Mouse (Mus musculus): ENCODE data around the gene Trim30d. TPM values are rescaled to one million over a fixed set of nuclear protein-coding genes. Genes with fewer than 3 reads are reported as not detected.
"Not testable (repeated sequence)": the region's sequence is repeated elsewhere in the genome, so short reads cannot be mapped to it uniquely, and the experiment has no call there.

The Trim30d gene
- 0.25 and 0.31 TPM in 2 replicates for polyA plus RNA-seq (2014; fragmentation: Nextera tagmentation; extraction: Ambion mirVana)

DNA sequence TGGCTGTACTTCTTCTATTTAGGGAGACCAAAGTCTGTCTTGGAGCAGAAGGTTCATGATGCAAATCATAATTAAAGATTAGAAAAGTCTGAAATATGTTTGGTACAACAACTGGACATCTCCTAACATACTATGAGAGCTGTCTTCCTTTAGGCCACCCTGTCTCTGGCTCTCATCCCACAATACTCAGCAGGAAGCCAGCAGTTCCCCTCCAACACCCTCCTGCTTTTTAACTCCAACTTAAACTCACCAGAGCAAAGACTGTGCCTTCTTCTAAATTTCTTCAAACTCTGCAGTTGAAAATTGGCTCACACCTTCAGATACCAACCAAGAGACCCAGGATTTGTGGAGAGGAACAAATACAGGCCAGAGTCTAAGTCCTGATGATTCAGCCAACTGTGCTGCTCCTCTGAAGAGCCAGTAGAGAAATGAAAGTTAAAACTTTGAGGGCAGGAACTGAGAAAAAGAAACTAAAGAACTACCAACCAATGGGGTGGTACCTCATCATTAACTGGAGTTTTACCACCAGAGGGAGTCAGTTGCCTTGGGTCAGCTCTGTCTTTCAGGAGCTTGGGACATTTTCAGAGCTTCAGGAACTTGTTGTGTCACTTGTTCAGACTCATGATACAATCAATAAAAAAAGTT lies at the start of gene Trim30d:
TSS of gene Trim30d (minus strand) at position 429 of the 645 bp plus-strand sequence.
- H3K27me3 ChIP-seq (ENCODE audit: control insufficient read depth, insufficient read depth, low read length); H3K9me3 ChIP-seq (replicated peaks; ENCODE audit: control insufficient read depth, low read length); DNase-seq (ENCODE audit: low spot score); H3K4me3 ChIP-seq (ENCODE audit: low read depth, low read length); H3K4me2 ChIP-seq (ENCODE audit: low read depth, low read length); ATAC-seq (replicated peaks; ENCODE audit: insufficient number of reproducible peaks, low FRiP score, low TSS enrichment, low read depth); H3K27ac ChIP-seq (replicated peaks; ENCODE audit: low read depth, low read length); H3K9ac ChIP-seq (replicated peaks; ENCODE audit: low read length); H3K36me3 ChIP-seq (replicated peaks; ENCODE audit: control insufficient read depth, insufficient read depth, low read depth, low read length); H3K4me1 ChIP-seq (ENCODE audit: control insufficient read depth, insufficient read depth, low read length): not testable (repeated sequence)

DNA sequence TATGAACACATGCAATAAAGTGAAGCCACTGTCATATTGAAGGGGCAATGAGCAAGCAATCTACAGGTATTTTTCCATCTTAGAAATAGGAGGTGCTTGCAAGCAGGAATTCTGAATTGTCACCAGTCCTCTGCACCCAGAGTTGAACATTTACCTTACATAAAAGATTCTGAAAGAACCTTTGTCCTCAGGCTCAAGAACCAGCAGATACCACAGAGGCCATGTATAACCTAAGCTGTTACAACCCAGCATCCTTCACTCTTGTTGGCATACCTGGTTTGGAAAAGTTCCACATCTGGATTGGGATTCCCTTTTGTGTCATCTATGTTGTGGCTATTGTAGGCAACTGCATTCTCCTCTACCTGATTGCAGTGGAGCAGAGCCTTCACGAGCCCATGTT lies 45.1 kb upstream of the Trim30d start:
- no peak overlapping the region for H3K27ac ChIP-seq (replicated peaks; ENCODE audit: low read depth, low read length)
- 58% methylated on average over 1 of the region's 1 CpGs for WGBS
- H3K36me3 ChIP-seq (replicated peaks; ENCODE audit: control insufficient read depth, insufficient read depth, low read depth, low read length), result no peaks in the 10 kb centered on the region
- no peak overlapping the region for H3K9ac ChIP-seq (replicated peaks; ENCODE audit: low read length)
- no peak for ATAC-seq (replicated peaks; ENCODE audit: insufficient number of reproducible peaks, low FRiP score, low TSS enrichment, low read depth)
- no peak overlapping the region for H3K4me2 ChIP-seq (ENCODE audit: low read depth, low read length)
- H3K4me3 ChIP-seq (ENCODE audit: low read depth, low read length), result no peak overlapping the region
- H3K27me3 ChIP-seq (ENCODE audit: control insufficient read depth, insufficient read depth, low read length), result no peaks in the 10 kb centered on the region
- no peaks in the 10 kb centered on the region for H3K4me1 ChIP-seq (ENCODE audit: control insufficient read depth, insufficient read depth, low read length)
- DNase-seq (ENCODE audit: low spot score), result no peak
- no peaks in the 10 kb centered on the region for H3K9me3 ChIP-seq (replicated peaks; ENCODE audit: control insufficient read depth, low read length)

DNA sequence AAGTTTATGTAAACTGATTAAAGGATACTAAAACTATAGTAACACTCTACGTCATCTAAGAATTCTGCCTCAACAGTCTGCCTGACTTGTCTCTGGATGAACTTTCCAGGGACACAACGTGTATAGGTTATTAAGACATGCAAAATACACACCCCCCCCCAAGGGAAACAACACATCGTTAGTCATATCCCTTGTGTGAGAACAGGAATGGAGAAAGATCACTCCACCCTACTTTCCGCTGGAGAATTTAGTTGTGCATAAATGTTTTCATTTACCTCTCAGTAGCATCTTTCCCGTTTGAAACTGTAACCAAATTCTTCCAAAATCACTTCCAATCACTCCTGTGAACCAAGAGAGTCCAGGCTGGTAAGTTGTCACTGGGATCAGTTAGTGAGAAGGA lies 42.2 kb upstream of the Trim30d start, which contains the start of gene Olfr651:
TSS of gene Olfr651 (plus strand) at position 301 of the 400 bp plus-strand sequence.
- 76% methylated on average over 5 of the region's 5 CpGs for WGBS

DNA sequence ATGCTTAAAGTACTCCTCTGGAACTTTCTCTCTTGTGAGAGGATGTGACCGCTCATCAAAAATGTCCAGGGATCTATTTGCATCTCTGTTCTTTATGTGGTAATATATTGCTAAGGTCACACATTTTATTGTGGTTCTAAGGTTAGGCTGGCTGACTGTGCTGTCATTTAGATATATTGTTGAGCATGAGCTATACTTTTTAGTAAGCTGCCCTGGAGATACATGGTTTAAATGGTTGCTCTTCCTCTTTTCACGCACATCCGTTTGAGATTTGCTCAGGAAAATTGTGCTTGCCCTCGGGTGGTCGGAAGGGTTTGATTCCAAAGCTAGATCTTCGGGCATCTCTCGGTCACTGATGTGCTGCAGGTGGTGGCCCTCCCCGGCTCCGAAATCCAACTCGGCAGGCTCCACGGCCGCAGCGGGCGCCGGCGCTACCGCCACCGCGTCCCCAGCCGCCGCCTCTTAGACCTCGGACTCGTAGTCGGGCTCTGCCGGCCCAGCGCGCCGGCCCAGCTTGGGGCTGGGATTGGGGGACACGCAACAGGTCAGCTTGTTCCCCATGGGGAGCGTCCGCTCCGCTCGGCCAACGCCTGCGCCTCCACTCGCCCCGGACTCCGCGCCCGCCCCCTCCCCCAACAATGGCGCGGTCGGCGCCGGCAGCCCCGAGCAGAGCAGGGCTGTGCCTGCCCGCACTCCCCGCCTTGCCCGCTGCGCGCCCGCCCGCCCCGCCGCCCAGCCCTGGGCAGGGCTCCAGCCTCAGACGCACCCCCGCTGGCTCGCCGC lies 5.9 kb downstream of the Trim30d start:
- peak overlapping the region; percentile 58 for H3K4me2 ChIP-seq (ENCODE audit: low read depth, low read length)
- peak overlapping the region; percentile 46 for H3K4me3 ChIP-seq (ENCODE audit: low read depth, low read length)
- no peak overlapping the region for H3K27ac ChIP-seq (replicated peaks; ENCODE audit: low read depth, low read length)
- H3K9me3 ChIP-seq (replicated peaks; ENCODE audit: control insufficient read depth, low read length), result no peaks in the 10 kb centered on the region
- H3K4me1 ChIP-seq (ENCODE audit: control insufficient read depth, insufficient read depth, low read length), result no peaks in the 10 kb centered on the region
- peak overlapping the region; percentile 63 for H3K9ac ChIP-seq (replicated peaks; ENCODE audit: low read length)
- ATAC-seq (replicated peaks; ENCODE audit: insufficient number of reproducible peaks, low FRiP score, low TSS enrichment, low read depth) (peak; percentile 96), DNase-seq (ENCODE audit: low spot score) (peak; percentile 32)
- no peaks in the 10 kb centered on the region for H3K27me3 ChIP-seq (ENCODE audit: control insufficient read depth, insufficient read depth, low read length)
- WGBS, result 5% methylated on average over 37 of the region's 59 CpGs
- no peaks in the 10 kb centered on the region for H3K36me3 ChIP-seq (replicated peaks; ENCODE audit: control insufficient read depth, insufficient read depth, low read depth, low read length)

More for the DNA sequence above, 42.2 kb upstream of the Trim30d start, which contains the start of gene Olfr651:
- H3K36me3 ChIP-seq (replicated peaks; ENCODE audit: control insufficient read depth, insufficient read depth, low read depth, low read length), result no peaks in the 10 kb centered on the region
- no peak within 1 kb of the TSS for H3K4me2 ChIP-seq (ENCODE audit: low read depth, low read length)
- DNase-seq (ENCODE audit: low spot score) (no peak), ATAC-seq (replicated peaks; ENCODE audit: insufficient number of reproducible peaks, low FRiP score, low TSS enrichment, low read depth) (no peak)
- no peak within 1 kb of the TSS for H3K4me3 ChIP-seq (ENCODE audit: low read depth, low read length)
- no peak within 1 kb of the TSS for H3K9ac ChIP-seq (replicated peaks; ENCODE audit: low read length)
- no peaks in the 10 kb centered on the region for H3K9me3 ChIP-seq (replicated peaks; ENCODE audit: control insufficient read depth, low read length)
- H3K27me3 ChIP-seq (ENCODE audit: control insufficient read depth, insufficient read depth, low read length), result no peaks in the 10 kb centered on the region
- H3K27ac ChIP-seq (replicated peaks; ENCODE audit: low read depth, low read length), result no peak within 1 kb of the TSS
- H3K4me1 ChIP-seq (ENCODE audit: control insufficient read depth, insufficient read depth, low read length), result no peaks in the 10 kb centered on the region

DNA sequence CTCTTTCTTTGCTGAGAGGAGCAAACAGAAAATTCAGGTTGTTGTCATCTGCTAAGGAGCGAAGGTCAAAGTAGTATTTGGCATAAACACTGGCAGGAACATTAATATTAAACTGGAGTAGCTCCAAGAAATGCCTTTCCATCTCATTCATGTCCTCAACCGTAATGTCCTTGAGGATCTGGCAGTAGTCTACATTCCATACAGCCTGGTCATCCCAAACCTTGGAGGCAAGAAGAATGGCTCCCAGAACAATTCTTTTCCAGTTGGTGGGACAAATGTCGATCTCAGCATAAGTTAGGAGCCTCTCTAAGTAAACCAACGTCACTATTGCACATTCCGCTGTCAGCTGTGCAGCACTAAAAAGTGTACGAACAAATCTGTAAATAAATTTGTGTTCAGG lies 6.5 kb downstream of the Trim30d start:
- not testable (repeated sequence) for H3K27me3 ChIP-seq (ENCODE audit: control insufficient read depth, insufficient read depth, low read length); DNase-seq (ENCODE audit: low spot score); H3K9me3 ChIP-seq (replicated peaks; ENCODE audit: control insufficient read depth, low read length); H3K27ac ChIP-seq (replicated peaks; ENCODE audit: low read depth, low read length); H3K4me2 ChIP-seq (ENCODE audit: low read depth, low read length); ATAC-seq (replicated peaks; ENCODE audit: insufficient number of reproducible peaks, low FRiP score, low TSS enrichment, low read depth); H3K4me3 ChIP-seq (ENCODE audit: low read depth, low read length); H3K9ac ChIP-seq (replicated peaks; ENCODE audit: low read length); H3K4me1 ChIP-seq (ENCODE audit: control insufficient read depth, insufficient read depth, low read length); H3K36me3 ChIP-seq (replicated peaks; ENCODE audit: control insufficient read depth, insufficient read depth, low read depth, low read length)
- 68% methylated on average over 6 of the region's 6 CpGs for WGBS

DNA sequence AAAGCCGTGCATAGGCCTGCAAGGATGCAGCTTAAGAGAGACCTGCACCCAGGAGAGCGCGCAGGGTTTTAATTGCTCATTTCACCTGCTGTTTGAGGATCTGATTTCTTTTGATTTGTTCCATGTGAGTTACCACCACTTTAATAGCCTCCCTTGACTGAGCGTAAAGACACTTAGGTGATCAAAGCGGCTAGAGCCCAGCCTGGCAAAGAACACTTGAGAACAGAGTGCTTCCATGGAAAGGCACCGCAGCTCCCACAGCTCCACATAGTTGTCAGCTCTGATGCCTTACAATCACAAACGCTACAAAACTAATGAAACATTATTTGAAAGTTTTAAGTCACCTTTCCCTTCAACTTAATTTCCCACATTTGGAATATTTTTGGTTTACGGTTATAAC lies 8.2 kb downstream of the Trim30d start:
- not testable (repeated sequence) for H3K9ac ChIP-seq (replicated peaks; ENCODE audit: low read length); H3K27me3 ChIP-seq (ENCODE audit: control insufficient read depth, insufficient read depth, low read length)
- WGBS, result 53% methylated on average over 6 of the region's 8 CpGs

DNA sequence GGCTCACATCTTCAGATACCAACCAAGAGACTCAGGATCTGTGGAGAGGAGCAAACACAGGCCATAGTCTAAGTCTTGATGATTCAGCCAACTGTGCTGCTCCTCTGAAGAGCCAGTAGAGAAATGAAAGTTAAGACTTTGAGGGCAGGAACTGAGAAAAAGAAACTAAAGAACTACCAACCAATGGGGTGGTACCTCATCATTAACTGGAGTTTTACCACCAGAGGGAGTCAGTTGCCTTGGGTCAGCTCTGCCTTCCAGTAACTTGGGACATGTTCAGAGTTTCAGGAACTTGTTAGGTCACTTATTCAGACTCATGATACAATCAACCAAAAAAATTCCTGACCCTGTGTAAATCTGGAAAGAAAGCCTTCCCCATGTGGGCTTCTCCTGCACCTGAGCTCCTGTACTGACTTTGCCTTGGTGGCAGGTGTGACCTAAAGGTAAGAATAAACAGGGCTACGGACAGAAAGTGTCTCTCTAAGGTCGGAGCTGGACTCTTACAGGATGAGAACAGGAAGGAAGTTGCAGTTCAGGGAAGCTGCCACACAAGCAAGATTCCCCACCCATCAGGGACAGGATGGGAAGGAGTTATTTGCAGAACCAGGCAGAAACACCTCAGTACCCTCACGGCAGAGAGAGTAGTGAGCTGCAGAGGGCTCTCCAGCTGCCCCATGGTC lies 42.4 kb downstream of the Trim30d start, which contains the start of gene Trim30a:
TSS of gene Trim30a (minus strand) at position 129 of the 680 bp plus-strand sequence.
- no peak for ATAC-seq (replicated peaks; ENCODE audit: insufficient number of reproducible peaks, low FRiP score, low TSS enrichment, low read depth)
- Histone ChIP-seq H3K27ac (replicated peaks; ENCODE audit: low read depth, low read length) (no peak within 1 kb of the TSS), H3K4me1 (ENCODE audit: control insufficient read depth, insufficient read depth, low read length) (no peaks in the 10 kb centered on the region), H3K27me3 (ENCODE audit: control insufficient read depth, insufficient read depth, low read length) (no peaks in the 10 kb centered on the region), H3K36me3 (replicated peaks; ENCODE audit: control insufficient read depth, insufficient read depth, low read depth, low read length) (no peaks in the 10 kb centered on the region), H3K4me3 (ENCODE audit: low read depth, low read length) (no peak within 1 kb of the TSS), H3K9me3 (replicated peaks; ENCODE audit: control insufficient read depth, low read length) (no peaks in the 10 kb centered on the region), H3K4me2 (ENCODE audit: low read depth, low read length) (no peak within 1 kb of the TSS), H3K9ac (replicated peaks; ENCODE audit: low read length) (no peak within 1 kb of the TSS)
- 80% methylated on average over 3 of the region's 3 CpGs for WGBS
- no peak for DNase-seq (ENCODE audit: low spot score)

More for the DNA sequence above, 8.2 kb downstream of the Trim30d start:
- not testable (repeated sequence) for H3K9me3 ChIP-seq (replicated peaks; ENCODE audit: control insufficient read depth, low read length); H3K27ac ChIP-seq (replicated peaks; ENCODE audit: low read depth, low read length); ATAC-seq (replicated peaks; ENCODE audit: insufficient number of reproducible peaks, low FRiP score, low TSS enrichment, low read depth); H3K4me2 ChIP-seq (ENCODE audit: low read depth, low read length); H3K4me3 ChIP-seq (ENCODE audit: low read depth, low read length); H3K4me1 ChIP-seq (ENCODE audit: control insufficient read depth, insufficient read depth, low read length); DNase-seq (ENCODE audit: low spot score); H3K36me3 ChIP-seq (replicated peaks; ENCODE audit: control insufficient read depth, insufficient read depth, low read depth, low read length)
